Mouse (Mus musculus): ENCODE results near the gene Elovl1. TPM values are rescaled to one million over a fixed set of nuclear protein-coding genes. Genes with fewer than 3 reads are reported as not detected.

Gene Elovl1
- polyA plus RNA-seq, 1 experiment from 2014 or later, result 32.9 TPM

- no peaks in the 10 kb centered on the region for H3K9me3 ChIP-seq
- H3K9ac ChIP-seq, result no peak overlapping the region
- WGBS, result 94% methylated on average over 5 of the region's 5 CpGs
- H3K4me2 ChIP-seq, result no peak overlapping the region
- no peak overlapping the region for H3K27ac ChIP-seq
- no peak for ATAC-seq (ENCODE audit: low FRiP score)
- H3K36me3 ChIP-seq, result peaks cover 50% of the 10 kb centered on the region
- no peaks in the 10 kb centered on the region for H3K27me3 ChIP-seq
- peaks cover 25% of the 10 kb centered on the region for H3K4me1 ChIP-seq (replicated peaks)
- no peak overlapping the region for H3K4me3 ChIP-seq
Measured at GRCm38 (mm10) chr4:118410871-118411270, 17.0 kb upstream of the Elovl1 start.

GRCm38 (mm10) chr4:118413553-118413952, 14.3 kb upstream of the Elovl1 start:
- Histone ChIP-seq H3K36me3 (peaks cover 73% of the 10 kb centered on the region), H3K4me1 (replicated peaks) (peaks cover 13% of the 10 kb centered on the region), H3K9ac (no peak overlapping the region), H3K4me2 (no peak overlapping the region), H3K27ac (no peak overlapping the region), H3K9me3 (no peaks in the 10 kb centered on the region), H3K27me3 (no peaks in the 10 kb centered on the region), H3K4me3 (no peak overlapping the region)
- no peak for ATAC-seq (ENCODE audit: low FRiP score)
- 97% methylated on average over 5 of the region's 5 CpGs for WGBS

- 88% methylated on average over 2 of the region's 2 CpGs for WGBS
Measured at GRCm38 (mm10) chr4:118415779-118416178, 12.1 kb upstream of the Elovl1 start.

GRCm38 (mm10) chr4:118416329-118416728, 11.6 kb upstream of the Elovl1 start:
- Histone ChIP-seq H3K4me3 (no peak overlapping the region), H3K4me2 (no peak overlapping the region), H3K9ac (no peak overlapping the region), H3K36me3 (peaks cover 98% of the 10 kb centered on the region), H3K27me3 (no peaks in the 10 kb centered on the region), H3K9me3 (no peaks in the 10 kb centered on the region), H3K27ac (no peak overlapping the region), H3K4me1 (replicated peaks) (no peaks in the 10 kb centered on the region)
- no peak for ATAC-seq (ENCODE audit: low FRiP score)
- WGBS, result 91% methylated on average over 5 of the region's 5 CpGs

More at GRCm38 (mm10) chr4:118415779-118416178, 12.1 kb upstream of the Elovl1 start:
- H3K9me3 ChIP-seq, result no peaks in the 10 kb centered on the region
- peaks cover 95% of the 10 kb centered on the region for H3K36me3 ChIP-seq
- no peaks in the 10 kb centered on the region for H3K4me1 ChIP-seq (replicated peaks)
- H3K9ac ChIP-seq, result no peak overlapping the region
- H3K27me3 ChIP-seq, result no peaks in the 10 kb centered on the region
- H3K4me3 ChIP-seq, result no peak overlapping the region
- H3K27ac ChIP-seq, result no peak overlapping the region
- no peak for ATAC-seq (ENCODE audit: low FRiP score)
- H3K4me2 ChIP-seq, result no peak overlapping the region

GRCm38 (mm10) chr4:118417112-118417797, 10.6 kb upstream of the Elovl1 start:
- Histone ChIP-seq H3K36me3 (peaks cover 98% of the 10 kb centered on the region), H3K27ac (no peak overlapping the region), H3K9me3 (no peaks in the 10 kb centered on the region), H3K4me1 (replicated peaks) (no peaks in the 10 kb centered on the region), H3K4me2 (no peak overlapping the region), H3K4me3 (no peak overlapping the region), H3K9ac (no peak overlapping the region), H3K27me3 (no peaks in the 10 kb centered on the region)
- no peak for ATAC-seq (ENCODE audit: low FRiP score)
- 91% methylated on average over 13 of the region's 13 CpGs for WGBS

GRCm38 (mm10) chr4:118421384-118421783, 6.5 kb upstream of the Elovl1 start:
- H3K4me3 ChIP-seq, result no peak overlapping the region
- H3K4me1 ChIP-seq (replicated peaks), result no peaks in the 10 kb centered on the region; the same call in 1 of the 2 replicates
- H3K9me3 ChIP-seq, result no peaks in the 10 kb centered on the region
- 89% methylated on average over 3 of the region's 3 CpGs for WGBS
- peaks cover 63% of the 10 kb centered on the region for H3K36me3 ChIP-seq
- H3K4me2 ChIP-seq, result no peak overlapping the region
- no peak for ATAC-seq (ENCODE audit: low FRiP score)
- no peaks in the 10 kb centered on the region for H3K27me3 ChIP-seq
- no peak overlapping the region for H3K9ac ChIP-seq
- no peak overlapping the region for H3K27ac ChIP-seq

- no peak for ATAC-seq (ENCODE audit: low FRiP score)
- WGBS, result 85% methylated on average over 4 of the region's 4 CpGs
- Histone ChIP-seq H3K4me1 (replicated peaks) (peaks cover 28% of the 10 kb centered on the region), H3K27ac (no peak overlapping the region), H3K9me3 (no peaks in the 10 kb centered on the region), H3K4me2 (no peak overlapping the region), H3K9ac (no peak overlapping the region), H3K27me3 (no peaks in the 10 kb centered on the region), H3K36me3 (peaks cover 32% of the 10 kb centered on the region), H3K4me3 (no peak overlapping the region)
Measured at GRCm38 (mm10) chr4:118424541-118425160, 3.2 kb upstream of the Elovl1 start.

GRCm38 (mm10) chr4:118425374-118425773, 2.5 kb upstream of the Elovl1 start:
- peaks cover 34% of the 10 kb centered on the region for H3K4me1 ChIP-seq (replicated peaks)
- no peak overlapping the region for H3K4me2 ChIP-seq
- H3K27me3 ChIP-seq, result no peaks in the 10 kb centered on the region
- peaks cover 25% of the 10 kb centered on the region for H3K36me3 ChIP-seq
- no peak for ATAC-seq (ENCODE audit: low FRiP score)
- H3K9me3 ChIP-seq, result no peaks in the 10 kb centered on the region
- no peak overlapping the region for H3K4me3 ChIP-seq
- H3K9ac ChIP-seq, result no peak overlapping the region
- WGBS, result 97% methylated on average over 1 of the region's 1 CpGs
- H3K27ac ChIP-seq, result no peak overlapping the region

GRCm38 (mm10) chr4:118427415-118427767, 502 bp upstream of the Elovl1 start:
- Histone ChIP-seq H3K36me3 (peaks cover 26% of the 10 kb centered on the region), H3K4me3 (peak overlapping the region; percentile 53), H3K4me2 (peak overlapping the region; percentile 79), H3K27ac (peak overlapping the region; percentile 73), H3K4me1 (replicated peaks) (peaks cover 34% of the 10 kb centered on the region), H3K9ac (peak overlapping the region; percentile 80), H3K9me3 (no peaks in the 10 kb centered on the region), H3K27me3 (no peaks in the 10 kb centered on the region)
- 3% methylated on average over 5 of the region's 5 CpGs for WGBS
- ATAC-seq (ENCODE audit: low FRiP score), result no peak; the same call in 1 of the 2 replicates

- Histone ChIP-seq H3K9ac (peak overlapping the region; percentile 80), H3K4me3 (peak overlapping the region; percentile 53), H3K4me1 (replicated peaks) (peaks cover 34% of the 10 kb centered on the region), H3K9me3 (no peaks in the 10 kb centered on the region), H3K27me3 (no peaks in the 10 kb centered on the region), H3K27ac (peak overlapping the region; percentile 73), H3K36me3 (peaks cover 32% of the 10 kb centered on the region), H3K4me2 (peak overlapping the region; percentile 79)
- peak; percentile 30 for ATAC-seq (ENCODE audit: low FRiP score)
- WGBS, result 48% methylated on average over 15 of the region's 15 CpGs
Measured at GRCm38 (mm10) chr4:118428531-118429214, 780 bp downstream of the Elovl1 start.

- peak overlapping the region; percentile 80; the same call in 1 of the 2 replicates for H3K9ac ChIP-seq
- no peak overlapping the region for H3K27ac ChIP-seq
- H3K9me3 ChIP-seq, result no peaks in the 10 kb centered on the region
- H3K4me1 ChIP-seq (replicated peaks), result peaks cover 34% of the 10 kb centered on the region
- peak overlapping the region; percentile 79; the same call in 1 of the 2 replicates for H3K4me2 ChIP-seq
- no peak overlapping the region for H3K4me3 ChIP-seq
- H3K36me3 ChIP-seq, result peaks cover 34% of the 10 kb centered on the region
- no peaks in the 10 kb centered on the region for H3K27me3 ChIP-seq
- WGBS, result 67% methylated on average over 7 of the region's 7 CpGs
- ATAC-seq (ENCODE audit: low FRiP score), result no peak
Measured at GRCm38 (mm10) chr4:118429215-118429895, 1.5 kb downstream of the Elovl1 start.

- no peak overlapping the region for H3K4me2 ChIP-seq
- peaks cover 55% of the 10 kb centered on the region for H3K4me1 ChIP-seq (replicated peaks)
- H3K27me3 ChIP-seq, result no peaks in the 10 kb centered on the region
- no peak overlapping the region; the same call in 1 of the 2 replicates for H3K9ac ChIP-seq
- no peak overlapping the region for H3K27ac ChIP-seq
- no peaks in the 10 kb centered on the region for H3K9me3 ChIP-seq
- H3K4me3 ChIP-seq, result no peak overlapping the region
- no peak for ATAC-seq (ENCODE audit: low FRiP score)
- 48% methylated on average over 8 of the region's 8 CpGs for WGBS
- H3K36me3 ChIP-seq, result peaks cover 35% of the 10 kb centered on the region
Measured at GRCm38 (mm10) chr4:118432332-118432731, 4.4 kb downstream of the Elovl1 start.

Measured in hindbrain, embryonic 13.5 days (tissue).